In the genomic region with DNA sequence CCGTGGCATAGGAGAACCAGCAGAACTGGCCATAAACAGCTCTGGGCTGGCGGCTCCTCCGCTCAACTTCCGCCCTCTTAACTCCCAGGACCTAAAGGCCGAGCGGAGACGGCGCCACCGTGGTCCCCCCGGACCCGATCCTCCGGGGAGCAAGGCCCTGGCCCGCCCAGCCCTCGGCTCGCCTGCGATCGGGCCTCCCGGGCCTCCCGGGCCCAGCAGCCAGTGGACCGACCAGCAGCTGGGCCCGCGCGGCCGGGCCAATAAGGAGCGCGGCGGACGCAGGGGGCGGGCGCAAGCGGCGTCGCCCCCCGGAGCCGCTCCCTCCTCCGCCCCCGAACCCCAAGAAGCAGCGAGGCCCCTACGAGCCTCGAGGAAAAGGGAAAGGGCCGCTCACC, we compare ENCODE assay signal across 8 mouse cellular contexts. TPM values are rescaled to one million over a fixed set of nuclear protein-coding genes. Genes with fewer than 3 reads are reported as not detected.
A peak's percentile ranks its signal among the peaks of the same experiment; 100 is the strongest.
DNase-seq lines count a peak whose midpoint lies in the region; ATAC-seq and TF ChIP-seq lines count a peak whose summit lies in the region.

No protein-coding gene starts in this region.

- H3K4me3 ChIP-seq in kidney, adult 2 months (ENCODE audit: insufficient read depth, low read depth, low read length) = peak overlapping the region; percentile 99
- peak overlapping the region; percentile 99 for H3K4me3 ChIP-seq in bone marrow macrophage, adult 2 months (ENCODE audit: insufficient read depth, low read length)

- peak overlapping the region; percentile 100 for H3K27ac ChIP-seq in kidney, adult 2 months (ENCODE audit: insufficient read depth, low read depth, low read length)
- H3K27ac ChIP-seq in bone marrow macrophage, adult 2 months (ENCODE audit: insufficient read depth, low read depth, low read length) = peak overlapping the region; percentile 97

- TF ChIP-seq CTCF in kidney, adult 2 months (conservative IDR thresholded peaks at IDR 0.05; ENCODE audit: insufficient read depth, insufficient read length, low read depth, low read length) = no peak
- TF ChIP-seq CTCF in bone marrow macrophage, adult 2 months (IDR thresholded peaks at IDR 0.05; ENCODE audit: low read depth, low read length) = no peak

- no peaks in the 10 kb centered on the region for H3K27me3 ChIP-seq in kidney, adult 2 months (replicated peaks; ENCODE audit: control insufficient read depth, insufficient read depth, low read length)

- DNase-seq in kidney, adult 2 months = no peak
- no peak for DNase-seq in kidney, adult 8-10 months
- no peak for DNase-seq in ovary, adult 18-20 months (ENCODE audit: low spot score)
- DNase-seq in left cerebral cortex, postnatal 4 days = no peak
- DNase-seq in spleen, adult 18-20 months = no peak

- H3K36me3 ChIP-seq in kidney, adult 2 months (ENCODE audit: control insufficient read depth, insufficient read depth, low read length) = no peaks in the 10 kb centered on the region; the same call in 1 of the 2 replicates

- ATAC-seq in granulocyte monocyte progenitor cell, adult 5-6 weeks (replicated peaks; ENCODE audit: poor library complexity, severe bottlenecking) = peak; percentile 25; the same call in 1 of the 2 replicates
- peak; percentile 23 for ATAC-seq in megakaryocyte, adult 5-6 weeks (ENCODE audit: poor library complexity, severe bottlenecking)

- 0% methylated on average over 36 of the region's 41 CpGs for WGBS in kidney, adult 2 months

- no peak for TF ChIP-seq POLR2A in kidney, adult 2 months (IDR thresholded peaks at IDR 0.05; ENCODE audit: low read depth, low read length)
- TF ChIP-seq POLR2A in bone marrow macrophage, adult 2 months (IDR thresholded peaks at IDR 0.05; ENCODE audit: borderline replicate concordance, low read depth, low read length) = no peak

- H3K4me1 ChIP-seq in kidney, adult 2 months (ENCODE audit: control insufficient read depth, insufficient read depth, low read length) = peaks cover 19% of the 10 kb centered on the region
- peaks cover 24% of the 10 kb centered on the region for H3K4me1 ChIP-seq in bone marrow macrophage, adult 2 months (ENCODE audit: control insufficient read depth, insufficient read depth, low read length)

- intact Hi-C loops in left cerebral cortex, postnatal 4 days (cut with DNase I) = loop anchor here (2.0 kb wide), 1 partner anchor 26 kb away; the partner anchor contains the start of gene Rrp7a

RNA-seq across cellular contexts. Expression of gene Poldip3, which starts 0.4 kb away (rescaled TPM):
- polyA plus RNA-seq in kidney, adult 2 months (2012; rRNA removed) = 45.9 and 47.2 TPM in 2 replicates
- polyA plus RNA-seq in bone marrow macrophage, adult 2 months (2012; ENCODE audit: insufficient read depth, insufficient read length, missing spikeins) = 57.9 and 64.2 TPM in 2 replicates
- 56.1 and 72.5 TPM in 2 replicates for total RNA-seq in granulocyte monocyte progenitor cell, adult 5-6 weeks (2014; fragmentation: Nextera tagmentation)
- 78.7 and 81.9 TPM in 2 replicates for total RNA-seq in granulocyte monocyte progenitor cell, adult 5-6 weeks (2017)
- total RNA-seq in megakaryocyte, adult 5-6 weeks (2015) = 41.5 and 45.2 TPM in 2 replicates
- total RNA-seq in megakaryocyte, adult 5-6 weeks (2017) = 96.6 and 118 TPM in 2 replicates
- 10 to 100 TPM; 92.9 to 94.2 TPM for total RNA-seq in left cerebral cortex, postnatal 4 days (2021)

RNA-seq across cellular contexts. Expression of gene Cyb5r3, which starts 23.6 kb away (rescaled TPM):
- polyA plus RNA-seq in kidney, adult 2 months (2012; rRNA removed) = 197 and 230 TPM in 2 replicates
- 101 and 112 TPM in 2 replicates for polyA plus RNA-seq in bone marrow macrophage, adult 2 months (2012; ENCODE audit: insufficient read depth, insufficient read length, missing spikeins)
- total RNA-seq in granulocyte monocyte progenitor cell, adult 5-6 weeks (2014; fragmentation: Nextera tagmentation) = 48.7 and 61.3 TPM in 2 replicates
- 22.4 and 27.8 TPM in 2 replicates for total RNA-seq in granulocyte monocyte progenitor cell, adult 5-6 weeks (2017)
- total RNA-seq in megakaryocyte, adult 5-6 weeks (2015) = 42.8 and 44.7 TPM in 2 replicates
- total RNA-seq in megakaryocyte, adult 5-6 weeks (2017) = 21.0 and 24.5 TPM in 2 replicates
- total RNA-seq in left cerebral cortex, postnatal 4 days (2021) = 100 to 1,000 TPM; 106 TPM

RNA-seq across cellular contexts. Expression of gene Rrp7a, which starts 26.2 kb away (rescaled TPM):
- polyA plus RNA-seq in kidney, adult 2 months (2012; rRNA removed) = 110 and 126 TPM in 2 replicates
- 54.1 and 66.1 TPM in 2 replicates for polyA plus RNA-seq in bone marrow macrophage, adult 2 months (2012; ENCODE audit: insufficient read depth, insufficient read length, missing spikeins)
- total RNA-seq in granulocyte monocyte progenitor cell, adult 5-6 weeks (2014; fragmentation: Nextera tagmentation) = 26.9 and 35.9 TPM in 2 replicates
- 50.0 and 88.6 TPM in 2 replicates for total RNA-seq in granulocyte monocyte progenitor cell, adult 5-6 weeks (2017)
- total RNA-seq in megakaryocyte, adult 5-6 weeks (2015) = 17.5 and 21.2 TPM in 2 replicates
- 50.8 and 57.9 TPM in 2 replicates for total RNA-seq in megakaryocyte, adult 5-6 weeks (2017)
- 100 to 1,000 TPM; 125 to 127 TPM for total RNA-seq in left cerebral cortex, postnatal 4 days (2021)

RNA-seq across cellular contexts. Expression of gene Serhl, which starts 59.5 kb away (rescaled TPM):
- polyA plus RNA-seq in kidney, adult 2 months (2012; rRNA removed) = 106 and 124 TPM in 2 replicates
- 36.2 and 40.8 TPM in 2 replicates for polyA plus RNA-seq in bone marrow macrophage, adult 2 months (2012; ENCODE audit: insufficient read depth, insufficient read length, missing spikeins)
- total RNA-seq in granulocyte monocyte progenitor cell, adult 5-6 weeks (2014; fragmentation: Nextera tagmentation) = 48.6 and 66.5 TPM in 2 replicates
- 28.0 and 39.1 TPM in 2 replicates for total RNA-seq in granulocyte monocyte progenitor cell, adult 5-6 weeks (2017)
- total RNA-seq in megakaryocyte, adult 5-6 weeks (2015) = 36.6 and 46.4 TPM in 2 replicates
- total RNA-seq in megakaryocyte, adult 5-6 weeks (2017) = 27.0 and 34.6 TPM in 2 replicates
- total RNA-seq in left cerebral cortex, postnatal 4 days (2021) = 1 to 10 TPM; 5.1 to 7.3 TPM
